Mouse (Mus musculus) NIH3T3 (cell line): ENCODE data around the gene Akt2.

Source experiments
- DNase-seq: peaks from one replicate; pipeline ENCODE4 v3.0.0-alpha.2; 2012; ENCODE audit warnings: low read depth

Akt2 gene

GRCm38 (mm10) chr7:27590088-27590487 is 1.3 kb upstream of the Akt2 start:
- DNase-seq: no peak

GRCm38 (mm10) chr7:27590566-27591213 is 662 bp upstream of the Akt2 start:
- DNase-seq: peak; percentile 56

GRCm38 (mm10) chr7:27592217-27592929 is 1.0 kb downstream of the Akt2 start:
- DNase-seq: peak; percentile 50

GRCm38 (mm10) chr7:27592934-27593645 is 1.7 kb downstream of the Akt2 start:
- no peak for DNase-seq

GRCm38 (mm10) chr7:27596586-27597503 is 5.5 kb downstream of the Akt2 start:
- DNase-seq: peak; percentile 78

GRCm38 (mm10) chr7:27598053-27598452 is 6.7 kb downstream of the Akt2 start:
- no peak for DNase-seq

GRCm38 (mm10) chr7:27601628-27602027 is 10.3 kb downstream of the Akt2 start:
- no peak for DNase-seq

GRCm38 (mm10) chr7:27602161-27602560 is 10.8 kb downstream of the Akt2 start:
- no peak for DNase-seq

- DNase-seq: no peak
Measured at GRCm38 (mm10) chr7:27602835-27603234, 11.5 kb downstream of the Akt2 start.

- DNase-seq: no peak
Measured at GRCm38 (mm10) chr7:27604661-27605348, 13.5 kb downstream of the Akt2 start.

GRCm38 (mm10) chr7:27605499-27606285 is 14.3 kb downstream of the Akt2 start:
- no peak for DNase-seq

- no peak for DNase-seq
Measured at GRCm38 (mm10) chr7:27606481-27607254, 15.3 kb downstream of the Akt2 start.

- peak; percentile 33 for DNase-seq
Measured at GRCm38 (mm10) chr7:27607580-27607979, 16.2 kb downstream of the Akt2 start.

GRCm38 (mm10) chr7:27608130-27608529 is 16.8 kb downstream of the Akt2 start:
- DNase-seq: no peak

- no peak for DNase-seq
Measured at GRCm38 (mm10) chr7:27609285-27609684, 17.9 kb downstream of the Akt2 start.

GRCm38 (mm10) chr7:27609688-27610087 is 18.3 kb downstream of the Akt2 start:
- DNase-seq: no peak

- no peak for DNase-seq
Measured at GRCm38 (mm10) chr7:27610370-27610769, 19.0 kb downstream of the Akt2 start.

GRCm38 (mm10) chr7:27610871-27611270 is 19.5 kb downstream of the Akt2 start:
- no peak for DNase-seq

- peak; percentile 16 for DNase-seq
Measured at GRCm38 (mm10) chr7:27612940-27613339, 21.6 kb downstream of the Akt2 start.
